Mouse (Mus musculus): ENCODE measurements around the gene Mroh8.
"Not testable (repeated sequence)": the region's sequence is repeated elsewhere in the genome, so short reads cannot be mapped to it uniquely, and the experiment has no call there.

Gene Mroh8

GRCm38 (mm10) chr2:157202361-157202760 lies 77.0 kb downstream of the Mroh8 start:
- Histone ChIP-seq H3K9me3 (ENCODE audit: low read length) (peaks cover 8% of the 10 kb centered on the region), H3K27me3 (ENCODE audit: insufficient read depth, low read length) (no peaks in the 10 kb centered on the region), H3K36me3 (ENCODE audit: insufficient read depth, low read length) (peaks cover 28% of the 10 kb centered on the region), H3K4me1 (replicated peaks; ENCODE audit: low read depth, low read length) (peaks cover 27% of the 10 kb centered on the region), H3K4me3 (replicated peaks; ENCODE audit: low read length) (no peak overlapping the region)
- no peak for TF ChIP-seq CTCF (conservative IDR thresholded peaks at IDR 0.05; ENCODE audit: low read length)
- no peak for TF ChIP-seq POU5F1 (IDR thresholded peaks at IDR 0.05; ENCODE audit: borderline replicate concordance, low read length)
- no peak for TF ChIP-seq NANOG (IDR thresholded peaks at IDR 0.05; ENCODE audit: borderline replicate concordance, low read length)

- TF ChIP-seq CTCF (conservative IDR thresholded peaks at IDR 0.05; ENCODE audit: low read length) (no peak), POU5F1 (IDR thresholded peaks at IDR 0.05; ENCODE audit: borderline replicate concordance, low read length) (no peak)
- H3K27me3 ChIP-seq (ENCODE audit: insufficient read depth, low read length): no peaks in the 10 kb centered on the region
- 0 out of 2 replicates have a peak, but pooled peaks cover 7% of the 10 kb centered on the region for H3K9me3 ChIP-seq (ENCODE audit: low read length)
- H3K4me1 ChIP-seq (replicated peaks; ENCODE audit: low read depth, low read length): peaks cover 36% of the 10 kb centered on the region
- H3K36me3 ChIP-seq (ENCODE audit: insufficient read depth, low read length): peaks cover 36% of the 10 kb centered on the region
- H3K4me3 ChIP-seq (replicated peaks; ENCODE audit: low read length): no peak overlapping the region
Measured at GRCm38 (mm10) chr2:157201081-157201830, 78.1 kb downstream of the Mroh8 start.

GRCm38 (mm10) chr2:157198405-157198804 lies 80.9 kb downstream of the Mroh8 start:
- H3K4me3 ChIP-seq (replicated peaks; ENCODE audit: low read length); H3K27me3 ChIP-seq (ENCODE audit: insufficient read depth, low read length); H3K9me3 ChIP-seq (ENCODE audit: low read length): not testable (repeated sequence)
- Histone ChIP-seq H3K4me1 (replicated peaks; ENCODE audit: low read depth, low read length) (peaks cover 23% of the 10 kb centered on the region), H3K36me3 (ENCODE audit: insufficient read depth, low read length) (peaks cover 62% of the 10 kb centered on the region)

- no peaks in the 10 kb centered on the region for H3K9me3 ChIP-seq (ENCODE audit: low read length)
- H3K36me3 ChIP-seq (ENCODE audit: insufficient read depth, low read length): peaks cover 83% of the 10 kb centered on the region
- TF ChIP-seq NANOG (IDR thresholded peaks at IDR 0.05; ENCODE audit: borderline replicate concordance, low read length) (no peak), CTCF (conservative IDR thresholded peaks at IDR 0.05; ENCODE audit: low read length) (no peak), POU5F1 (IDR thresholded peaks at IDR 0.05; ENCODE audit: borderline replicate concordance, low read length) (no peak)
- H3K4me1 ChIP-seq (replicated peaks; ENCODE audit: low read depth, low read length): peaks cover 23% of the 10 kb centered on the region
- H3K27me3 ChIP-seq (ENCODE audit: insufficient read depth, low read length): no peaks in the 10 kb centered on the region
- H3K4me3 ChIP-seq (replicated peaks; ENCODE audit: low read length): no peak overlapping the region
Measured at GRCm38 (mm10) chr2:157190651-157191050, 88.7 kb downstream of the Mroh8 start.

GRCm38 (mm10) chr2:157187223-157187622 lies 92.1 kb downstream of the Mroh8 start:
- Histone ChIP-seq H3K4me1 (replicated peaks; ENCODE audit: low read depth, low read length) (peaks cover 34% of the 10 kb centered on the region), H3K9me3 (ENCODE audit: low read length) (no peaks in the 10 kb centered on the region), H3K4me3 (replicated peaks; ENCODE audit: low read length) (no peak overlapping the region), H3K27me3 (ENCODE audit: insufficient read depth, low read length) (no peaks in the 10 kb centered on the region), H3K36me3 (ENCODE audit: insufficient read depth, low read length) (peaks cover 58% of the 10 kb centered on the region)
- no peak for TF ChIP-seq POU5F1 (IDR thresholded peaks at IDR 0.05; ENCODE audit: borderline replicate concordance, low read length)
- TF ChIP-seq CTCF (conservative IDR thresholded peaks at IDR 0.05; ENCODE audit: low read length): no peak
- TF ChIP-seq NANOG (IDR thresholded peaks at IDR 0.05; ENCODE audit: borderline replicate concordance, low read length): no peak

DNA sequence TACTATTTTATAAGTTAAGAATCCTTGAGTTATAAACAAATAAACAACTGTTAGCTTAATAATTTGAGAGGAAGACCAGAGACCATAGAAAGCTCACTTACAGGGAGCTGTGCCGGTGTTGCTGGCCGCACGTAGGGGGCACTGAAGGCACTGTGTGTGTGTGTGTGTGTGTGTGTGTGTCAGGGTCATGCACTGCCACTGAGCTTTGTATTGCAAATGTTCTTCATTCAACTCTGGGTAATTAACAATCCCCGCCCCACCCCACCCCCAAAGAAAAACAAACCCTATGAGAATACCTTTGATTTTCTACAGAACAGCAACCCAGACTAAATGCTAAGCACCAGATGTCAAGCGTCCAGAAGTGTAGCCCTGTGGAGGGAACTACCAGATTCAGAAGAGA lies 92.8 kb downstream of the Mroh8 start:
- Histone ChIP-seq H3K4me1 (replicated peaks; ENCODE audit: low read depth, low read length) (peaks cover 34% of the 10 kb centered on the region), H3K4me3 (replicated peaks; ENCODE audit: low read length) (no peak overlapping the region), H3K36me3 (ENCODE audit: insufficient read depth, low read length) (peaks cover 55% of the 10 kb centered on the region), H3K27me3 (ENCODE audit: insufficient read depth, low read length) (no peaks in the 10 kb centered on the region), H3K9me3 (ENCODE audit: low read length) (no peaks in the 10 kb centered on the region)
- TF ChIP-seq NANOG (IDR thresholded peaks at IDR 0.05; ENCODE audit: borderline replicate concordance, low read length) (no peak), POU5F1 (IDR thresholded peaks at IDR 0.05; ENCODE audit: borderline replicate concordance, low read length) (no peak), CTCF (conservative IDR thresholded peaks at IDR 0.05; ENCODE audit: low read length) (no peak)

GRCm38 (mm10) chr2:157185022-157185660 lies 94.2 kb downstream of the Mroh8 start:
- no peak for TF ChIP-seq POU5F1 (IDR thresholded peaks at IDR 0.05; ENCODE audit: borderline replicate concordance, low read length)
- TF ChIP-seq NANOG (IDR thresholded peaks at IDR 0.05; ENCODE audit: borderline replicate concordance, low read length): no peak
- no peak for TF ChIP-seq CTCF (conservative IDR thresholded peaks at IDR 0.05; ENCODE audit: low read length)
- peaks cover 45% of the 10 kb centered on the region for H3K36me3 ChIP-seq (ENCODE audit: insufficient read depth, low read length)
- H3K4me1 ChIP-seq (replicated peaks; ENCODE audit: low read depth, low read length): peaks cover 34% of the 10 kb centered on the region
- H3K27me3 ChIP-seq (ENCODE audit: insufficient read depth, low read length): no peaks in the 10 kb centered on the region
- no peak overlapping the region for H3K4me3 ChIP-seq (replicated peaks; ENCODE audit: low read length)
- no peaks in the 10 kb centered on the region for H3K9me3 ChIP-seq (ENCODE audit: low read length)

- no peaks in the 10 kb centered on the region for H3K4me1 ChIP-seq (replicated peaks; ENCODE audit: low read depth, low read length)
- no peaks in the 10 kb centered on the region for H3K27me3 ChIP-seq (ENCODE audit: insufficient read depth, low read length)
- peaks cover 49% of the 10 kb centered on the region for H3K36me3 ChIP-seq (ENCODE audit: insufficient read depth, low read length)
- no peaks in the 10 kb centered on the region for H3K9me3 ChIP-seq (ENCODE audit: low read length)
- H3K4me3 ChIP-seq (replicated peaks; ENCODE audit: low read length): no peak overlapping the region
- no peak for TF ChIP-seq POU5F1 (IDR thresholded peaks at IDR 0.05; ENCODE audit: borderline replicate concordance, low read length)
- no peak for TF ChIP-seq CTCF (conservative IDR thresholded peaks at IDR 0.05; ENCODE audit: low read length)
- no peak for TF ChIP-seq NANOG (IDR thresholded peaks at IDR 0.05; ENCODE audit: borderline replicate concordance, low read length)
Measured at GRCm38 (mm10) chr2:157178167-157178566, 101.2 kb downstream of the Mroh8 start.

GRCm38 (mm10) chr2:157176248-157176647 lies 103.1 kb downstream of the Mroh8 start:
- no peaks in the 10 kb centered on the region for H3K4me1 ChIP-seq (replicated peaks; ENCODE audit: low read depth, low read length)
- H3K9me3 ChIP-seq (ENCODE audit: low read length): no peaks in the 10 kb centered on the region
- peaks cover 55% of the 10 kb centered on the region for H3K36me3 ChIP-seq (ENCODE audit: insufficient read depth, low read length)
- no peak overlapping the region for H3K4me3 ChIP-seq (replicated peaks; ENCODE audit: low read length)
- no peaks in the 10 kb centered on the region for H3K27me3 ChIP-seq (ENCODE audit: insufficient read depth, low read length)
- no peak for TF ChIP-seq NANOG (IDR thresholded peaks at IDR 0.05; ENCODE audit: borderline replicate concordance, low read length)
- TF ChIP-seq CTCF (conservative IDR thresholded peaks at IDR 0.05; ENCODE audit: low read length): no peak
- TF ChIP-seq POU5F1 (IDR thresholded peaks at IDR 0.05; ENCODE audit: borderline replicate concordance, low read length): no peak

Measured in E14TG2a.4 (cell line).